Mouse (Mus musculus) lung, postnatal 36 days (tissue): Measurements from ENCODE around the gene Gm10750.
"Not testable (repeated sequence)": the region's sequence is repeated elsewhere in the genome, so short reads cannot be mapped to it uniquely, and the experiment has no call there.

Experiments
- DNase-seq: peaks from one replicate; pipeline ENCODE4 v3.0.0; 2022; ENCODE audit warnings: mixed read lengths

Gene Gm10750

GRCm38 (mm10) chr2:149017137-149017536 lies at the start of gene Gm10750:
Gene Gm10750 (minus strand): TSS chr2:149017237.
- not testable (repeated sequence) for DNase-seq

GRCm38 (mm10) chr2:149004826-149005225 lies 12.2 kb downstream of the Gm10750 start:
- DNase-seq: no peak

- DNase-seq: no peak
Observed at GRCm38 (mm10) chr2:149003151-149003550, 13.9 kb downstream of the Gm10750 start, which contains the start of gene Gm1330. Gene Gm1330 (minus strand): TSS chr2:149003251.

GRCm38 (mm10) chr2:148995133-148995532 lies 21.9 kb downstream of the Gm10750 start:
- no peak for DNase-seq
